Mouse (Mus musculus) intestine, embryonic 14.5 days (tissue): ENCODE measurements around the gene Gmeb1. TPM values are rescaled to one million over a fixed set of nuclear protein-coding genes. Genes with fewer than 3 reads are reported as not detected.

Experiments
- ATAC-seq: fragments of 200-750 bp; cut with Nextera tagmentation; replicated peaks from 2 replicates; pipeline ENCODE4 v1.8.0; 2017; ENCODE audit warnings: low read depth, moderate number of reproducible peaks, moderate TSS enrichment, moderate library complexity; ENCODE audit not compliant: low FRiP score, low TSS enrichment
- DNase-seq: peaks from one replicate; pipeline ENCODE4 v3.0.0-alpha.2; 2018; ENCODE audit warnings: low spot score
- H3K27ac ChIP-seq: fragments of 300-500 bp; sonication (generic); 2 replicates; pipeline ENCODE4 v1.5.1; 2014; ENCODE audit warnings: low read depth, mild to moderate bottlenecking, control low read depth
- H3K27me3 ChIP-seq: fragments of 300-500 bp; sonication (generic); replicated peaks from 2 replicates; pipeline ENCODE4 v1.6.1; 2014; ENCODE audit warnings: low read length, control low read depth; ENCODE audit not compliant: control insufficient read depth, insufficient read depth
- H3K36me3 ChIP-seq: fragments of 300-500 bp; sonication (generic); 2 replicates; pipeline ENCODE4 v1.6.1; 2014; ENCODE audit warnings: low read length, control low read depth; ENCODE audit not compliant: control insufficient read depth, insufficient read depth
- H3K4me1 ChIP-seq: fragments of 300-500 bp; sonication (generic); replicated peaks from 2 replicates; pipeline ENCODE4 v1.6.1; 2014; ENCODE audit warnings: low read length, control low read depth, mixed read lengths; ENCODE audit not compliant: control insufficient read depth, insufficient read depth
- H3K4me2 ChIP-seq: fragments of 300-500 bp; sonication (generic); 2 replicates; pipeline ENCODE4 v1.6.1; 2014; ENCODE audit warnings: low read length
- H3K4me3 ChIP-seq: fragments of 300-500 bp; sonication (generic); 2 replicates; pipeline ENCODE4 v1.5.1; 2014; ENCODE audit warnings: low read depth, low read length, control low read depth, mixed read lengths
- H3K9ac ChIP-seq: fragments of 300-500 bp; sonication (generic); 2 replicates; pipeline ENCODE4 v1.6.1; 2014; ENCODE audit warnings: mild to moderate bottlenecking, low read length
- H3K9me3 ChIP-seq: fragments of 300-500 bp; sonication (generic); 2 replicates; pipeline ENCODE4 v1.6.1; 2016; ENCODE audit warnings: low read length, control low read depth; ENCODE audit not compliant: control insufficient read depth
- WGBS: fragments of 180-500 bp; shearing (Covaris S2); extraction: QIAGEN DNeasy Blood & Tissue Kit; methylation state at CpG from one replicate; pipeline ENCODE4 v1.1.7; 2014; 5-methylcytosine and 5-hydroxymethylcytosine counted together
- polyA plus RNA-seq: library from polyadenylated mRNA; unstranded; fragments of >200 nt; fragmentation: Nextera tagmentation; extraction: Ambion mirVana; gene quantifications from 2 replicates; pipeline ENCODE4 v1.2.1, GENCODE M21; 2014

The Gmeb1 gene
- polyA plus RNA-seq, 1 experiment from 2014 or later, result 31.6 TPM

DNA sequence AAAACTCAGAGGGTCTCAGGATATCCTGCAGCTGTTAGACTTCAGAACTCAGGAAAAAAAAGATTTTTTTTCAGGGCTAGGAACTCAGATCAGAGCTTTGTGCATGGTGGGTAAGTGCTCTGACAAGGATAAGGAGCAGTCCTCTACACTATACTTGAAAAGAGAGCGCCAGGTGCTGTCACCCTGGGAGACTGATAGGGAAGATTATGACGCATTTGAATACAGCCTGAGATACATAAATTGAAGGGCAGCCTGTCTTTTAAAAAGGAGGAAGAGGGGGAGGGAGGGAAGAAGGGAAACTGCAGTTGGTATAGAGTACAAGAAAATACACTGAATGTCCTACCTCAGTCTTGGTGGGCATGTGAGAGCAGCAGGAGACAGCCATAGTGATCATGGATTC, 7.8 kb downstream of the Gmeb1 start:
- Histone ChIP-seq H3K9me3 (no peaks in the 10 kb centered on the region), H3K4me1 (no peaks in the 10 kb centered on the region), H3K4me3 (no peak overlapping the region), H3K36me3 (peaks cover 29% of the 10 kb centered on the region), H3K4me2 (no peak overlapping the region), H3K9ac (no peak overlapping the region), H3K27ac (0 out of 2 replicates have a peak overlapping the region, but pooled peaks have one; percentile 22), H3K27me3 (no peaks in the 10 kb centered on the region)
- DNase-seq, result no peak
- no peak for ATAC-seq
- WGBS, result 74% methylated on average over 2 of the region's 2 CpGs

- H3K4me1 ChIP-seq, result no peaks in the 10 kb centered on the region
- no peak overlapping the region for H3K9ac ChIP-seq
- no peak overlapping the region for H3K4me2 ChIP-seq
- H3K27ac ChIP-seq, result no peak overlapping the region
- H3K36me3 ChIP-seq, result peaks cover 34% of the 10 kb centered on the region
- ATAC-seq (no peak), DNase-seq (no peak)
- no peaks in the 10 kb centered on the region for H3K27me3 ChIP-seq
- 89% methylated on average over 8 of the region's 8 CpGs for WGBS
- no peak overlapping the region for H3K4me3 ChIP-seq
- no peaks in the 10 kb centered on the region for H3K9me3 ChIP-seq
Measured at GRCm38 (mm10) chr4:132253128-132253527, 8.3 kb downstream of the Gmeb1 start.

DNA sequence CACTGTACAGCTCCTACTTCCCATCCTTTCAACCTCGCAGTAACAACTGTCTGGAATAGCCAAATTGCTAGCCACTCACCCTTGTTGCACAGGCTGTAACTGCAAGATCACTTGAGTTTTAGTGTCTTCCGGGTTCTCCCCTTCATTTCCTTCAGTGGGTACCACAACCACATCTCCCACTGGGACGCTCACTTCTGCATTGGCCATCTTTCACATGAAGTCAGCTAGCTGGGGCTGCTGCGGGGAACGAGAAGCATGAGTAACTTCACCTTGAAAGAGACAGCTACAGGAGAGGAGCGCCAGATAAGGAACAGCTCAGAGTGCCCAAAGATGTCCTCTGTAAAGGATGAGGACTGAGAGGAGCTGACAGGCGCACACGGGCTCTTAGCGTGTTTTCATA, 9.8 kb downstream of the Gmeb1 start:
- H3K36me3 ChIP-seq, result peaks cover 50% of the 10 kb centered on the region
- H3K27me3 ChIP-seq, result no peaks in the 10 kb centered on the region
- H3K9me3 ChIP-seq, result no peaks in the 10 kb centered on the region
- no peak overlapping the region for H3K4me2 ChIP-seq
- DNase-seq (no peak), ATAC-seq (no peak)
- 90% methylated on average over 9 of the region's 9 CpGs for WGBS
- H3K4me1 ChIP-seq, result no peaks in the 10 kb centered on the region
- no peak overlapping the region for H3K27ac ChIP-seq
- H3K9ac ChIP-seq, result no peak overlapping the region
- no peak overlapping the region for H3K4me3 ChIP-seq

- Histone ChIP-seq H3K4me3 (no peak overlapping the region), H3K4me2 (no peak overlapping the region), H3K36me3 (peaks cover 82% of the 10 kb centered on the region), H3K27ac (no peak overlapping the region), H3K9ac (no peak overlapping the region), H3K9me3 (no peaks in the 10 kb centered on the region), H3K4me1 (no peaks in the 10 kb centered on the region), H3K27me3 (no peaks in the 10 kb centered on the region)
- 78% methylated on average over 5 of the region's 5 CpGs for WGBS
- no peak for DNase-seq
- no peak for ATAC-seq
Measured at GRCm38 (mm10) chr4:132247451-132247997, 13.9 kb downstream of the Gmeb1 start.

GRCm38 (mm10) chr4:132245643-132246042, 15.8 kb downstream of the Gmeb1 start:
- peaks cover 82% of the 10 kb centered on the region for H3K36me3 ChIP-seq
- H3K4me3 ChIP-seq, result no peak overlapping the region
- no peak for DNase-seq
- no peaks in the 10 kb centered on the region for H3K4me1 ChIP-seq
- WGBS, result 89% methylated on average over 3 of the region's 3 CpGs
- H3K9ac ChIP-seq, result no peak overlapping the region
- H3K9me3 ChIP-seq, result no peaks in the 10 kb centered on the region
- no peak overlapping the region for H3K27ac ChIP-seq
- H3K27me3 ChIP-seq, result no peaks in the 10 kb centered on the region
- ATAC-seq, result no peak
- H3K4me2 ChIP-seq, result no peak overlapping the region

GRCm38 (mm10) chr4:132241208-132241607, 20.2 kb downstream of the Gmeb1 start:
- Histone ChIP-seq H3K4me3 (no peak overlapping the region), H3K27ac (no peak overlapping the region), H3K9ac (no peak overlapping the region), H3K4me1 (no peaks in the 10 kb centered on the region), H3K27me3 (no peaks in the 10 kb centered on the region), H3K4me2 (no peak overlapping the region), H3K36me3 (peaks cover 75% of the 10 kb centered on the region), H3K9me3 (0 out of 2 replicates have a peak, but pooled peaks cover 4% of the 10 kb centered on the region)
- DNase-seq (no peak), ATAC-seq (no peak)
- 88% methylated on average over 3 of the region's 3 CpGs for WGBS

DNA sequence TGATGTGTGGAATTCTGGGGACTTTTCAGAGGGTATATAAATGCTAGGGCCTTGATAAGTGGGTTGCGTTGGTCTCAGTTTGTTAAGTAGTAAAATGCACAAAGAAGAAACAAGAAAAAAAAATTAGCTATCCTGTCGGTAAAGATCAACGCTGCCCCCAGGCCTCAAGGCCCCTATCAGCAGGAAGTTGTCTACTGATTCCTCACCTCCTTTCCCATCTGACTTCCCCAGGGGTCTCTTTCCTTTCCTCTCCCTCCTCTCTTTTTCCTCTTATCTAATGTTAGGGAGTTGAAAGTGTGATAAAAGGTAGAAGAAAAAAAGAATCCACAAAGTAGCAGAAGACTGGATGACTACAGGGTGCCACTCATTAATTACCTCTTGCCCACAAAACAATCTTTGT, 21.0 kb downstream of the Gmeb1 start:
- no peaks in the 10 kb centered on the region for H3K27me3 ChIP-seq
- peaks cover 75% of the 10 kb centered on the region for H3K36me3 ChIP-seq

GRCm38 (mm10) chr4:132238356-132238755, 23.0 kb downstream of the Gmeb1 start:
- 88% methylated on average over 4 of the region's 4 CpGs for WGBS
- no peak for ATAC-seq

More for the DNA sequence above, 21.0 kb downstream of the Gmeb1 start:
- Histone ChIP-seq H3K4me2 (no peak overlapping the region), H3K9ac (no peak overlapping the region), H3K27ac (no peak overlapping the region), H3K9me3 (0 out of 2 replicates have a peak, but pooled peaks cover 4% of the 10 kb centered on the region), H3K4me3 (no peak overlapping the region), H3K4me1 (no peaks in the 10 kb centered on the region)
- ATAC-seq (no peak), DNase-seq (no peak)
- WGBS, result 92% methylated on average over 3 of the region's 3 CpGs

DNA sequence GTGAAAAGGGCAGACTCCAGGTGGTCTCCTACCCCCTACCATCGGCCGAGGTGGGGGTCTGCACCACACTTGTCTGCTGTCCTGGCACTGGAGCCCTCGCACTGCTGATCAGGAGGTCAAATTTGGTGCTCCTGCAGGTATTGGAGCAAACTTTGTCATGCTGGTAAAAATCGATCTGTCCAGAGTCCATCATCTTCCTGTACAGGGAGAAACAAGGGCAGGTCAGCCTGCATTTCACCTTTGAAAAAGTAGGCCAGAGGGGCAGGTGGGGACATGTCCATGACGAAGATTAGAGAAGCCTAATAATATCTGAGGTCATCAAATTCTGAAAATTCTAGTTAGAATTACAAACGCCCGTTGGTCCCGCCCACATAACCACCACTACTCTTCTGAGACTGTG, 26.7 kb downstream of the Gmeb1 start:
- no peaks in the 10 kb centered on the region for H3K4me1 ChIP-seq
- 0 out of 2 replicates have a peak, but pooled peaks cover 2% of the 10 kb centered on the region for H3K9me3 ChIP-seq
- H3K27me3 ChIP-seq, result no peaks in the 10 kb centered on the region
- H3K36me3 ChIP-seq, result peaks cover 89% of the 10 kb centered on the region
- no peak overlapping the region for H3K27ac ChIP-seq
- no peak overlapping the region for H3K9ac ChIP-seq
- no peak overlapping the region for H3K4me2 ChIP-seq
- WGBS, result 88% methylated on average over 8 of the region's 8 CpGs
- H3K4me3 ChIP-seq, result no peak overlapping the region
- ATAC-seq (no peak), DNase-seq (no peak)

More at GRCm38 (mm10) chr4:132238356-132238755, 23.0 kb downstream of the Gmeb1 start:
- H3K27me3 ChIP-seq, result no peaks in the 10 kb centered on the region
- no peak overlapping the region for H3K9ac ChIP-seq
- no peak overlapping the region for H3K4me2 ChIP-seq
- H3K4me3 ChIP-seq, result no peak overlapping the region
- 0 out of 2 replicates have a peak, but pooled peaks cover 4% of the 10 kb centered on the region for H3K9me3 ChIP-seq
- H3K36me3 ChIP-seq, result peaks cover 80% of the 10 kb centered on the region
- H3K4me1 ChIP-seq, result no peaks in the 10 kb centered on the region
- no peak for DNase-seq
- no peak overlapping the region for H3K27ac ChIP-seq
